Mouse (Mus musculus) left cerebral cortex, postnatal 10 days (tissue): ENCODE data around the gene Acads. TPM values are rescaled to one million over a fixed set of nuclear protein-coding genes. Genes with fewer than 3 reads are reported as not detected.
"Not testable (repeated sequence)": the region's sequence is repeated elsewhere in the genome, so short reads cannot be mapped to it uniquely, and the experiment has no call there.

Source experiments
- DNase-seq, 2 experiments: peaks; one replicate each; pipeline ENCODE4 v3.0.0; 2021 to 2022; ENCODE audit warnings: low spot score in 2 of 2, mixed read lengths in 1 of 2; ENCODE audit errors: extremely low spot score in 1 of 2
- intact Hi-C: fragments of 180-260 bp; cut with DNase I; formaldehyde crosslinking; loops from one replicate; pipeline ENCODE4 v1.15.1; 2025
- total RNA-seq, 2 experiments: library from RNA; stranded (reverse); gene quantifications; 2 replicates each; pipeline ENCODE4 v1.2.3; 2021

Gene Acads
- total RNA-seq, 2 experiments from 2014 or later, result 4.9 to 5.8 TPM

DNA sequence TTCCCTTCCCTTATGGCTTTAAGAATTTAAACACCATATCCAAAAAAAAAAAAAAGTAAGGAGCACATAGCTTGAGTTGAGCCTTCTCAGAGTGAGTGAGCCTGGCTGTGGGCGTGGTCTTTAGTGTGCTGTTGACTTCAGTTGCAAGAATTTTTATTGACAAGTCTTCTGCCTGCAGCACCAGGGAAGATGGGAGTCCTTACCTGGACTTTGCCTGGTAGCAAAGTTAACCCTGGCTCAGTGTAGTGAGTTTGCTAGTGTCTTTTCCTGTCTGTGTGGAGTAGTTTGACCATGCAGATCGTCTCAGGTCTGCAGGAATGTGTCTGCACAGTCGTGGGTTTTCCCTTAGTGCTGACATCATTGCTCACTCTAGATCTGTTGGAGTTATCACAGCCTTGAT lies 28.1 kb downstream of the Acads start:
- intact Hi-C loops, result no loop called here
- no peak for DNase-seq

- intact Hi-C loops, result no loop called here
- DNase-seq, result no peak
Observed at GRCm38 (mm10) chr5:115089592-115090268, 29.4 kb downstream of the Acads start.

- DNase-seq, result no peak
- intact Hi-C loops, result no loop called here
Observed at GRCm38 (mm10) chr5:115085675-115086074, 33.5 kb downstream of the Acads start.

DNA sequence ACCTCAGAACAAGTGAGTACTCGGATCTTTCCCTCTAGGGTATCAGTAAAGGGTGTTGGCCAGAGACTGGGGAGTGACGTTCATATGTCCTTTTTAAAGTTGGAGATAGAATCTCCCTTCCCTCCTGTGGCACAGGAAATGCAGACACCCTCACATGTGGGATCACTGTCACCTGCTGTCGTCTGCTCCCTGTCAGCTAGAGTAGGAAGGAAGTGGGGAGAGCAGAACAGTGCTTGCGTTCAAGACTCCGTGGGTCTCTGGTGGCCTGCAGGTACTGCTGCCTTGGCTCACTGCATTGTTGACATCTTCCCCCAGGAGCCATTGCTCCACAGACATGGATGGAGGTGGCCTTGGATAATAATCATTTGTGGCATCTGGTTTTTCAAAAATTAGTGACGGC lies 35.7 kb downstream of the Acads start:
- intact Hi-C loops, result no loop called here
- DNase-seq, result no peak

DNA sequence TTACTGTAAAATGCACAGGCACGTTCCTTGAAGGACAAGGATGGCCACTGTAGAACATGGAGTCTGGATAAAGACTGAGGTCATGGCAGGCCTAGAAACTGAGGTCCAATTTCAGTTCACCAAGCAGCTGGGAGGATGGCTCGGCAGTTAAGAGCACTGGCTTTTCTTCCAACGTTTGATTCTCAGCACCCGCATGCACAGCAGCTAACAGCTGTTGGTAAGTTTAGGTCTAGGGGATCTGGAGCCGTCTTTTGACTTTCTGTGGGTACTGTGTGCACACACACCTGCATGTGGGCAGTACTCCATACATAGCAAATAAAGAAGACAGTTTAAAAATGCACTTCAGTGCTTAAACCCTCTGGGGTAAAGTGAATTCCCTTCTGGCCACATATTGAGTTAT lies 37.5 kb downstream of the Acads start:
- intact Hi-C loops, result no loop called here

GRCm38 (mm10) chr5:115076144-115076901 lies 42.8 kb downstream of the Acads start:
- intact Hi-C loops, result loop anchor here (1.0 kb wide), 1 partner anchor 97 kb away; no protein-coding TSS in a partner anchor
- DNase-seq, result peak; percentile 36 to 65

More for the DNA sequence above, 37.5 kb downstream of the Acads start:
- DNase-seq, result no peak

DNA sequence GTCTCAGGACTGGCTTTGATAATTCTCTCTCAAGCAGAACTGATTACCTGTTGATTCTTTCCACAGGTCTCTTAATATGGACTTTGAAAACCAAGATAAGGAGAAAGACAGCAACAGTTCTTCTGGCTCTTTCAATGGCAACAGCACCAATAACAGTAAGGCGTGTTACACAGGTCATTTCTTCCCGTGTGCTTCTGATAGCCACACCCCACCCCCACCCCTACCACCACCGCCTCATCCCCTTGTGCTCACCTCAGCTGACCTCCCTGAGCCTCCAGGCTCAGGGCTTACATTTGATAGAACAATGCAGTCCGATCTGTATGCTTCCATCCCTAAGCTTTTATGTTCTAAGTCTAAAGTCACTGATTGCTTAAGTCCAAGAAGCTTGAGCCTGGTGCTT lies 44.4 kb downstream of the Acads start:
- intact Hi-C loops, result no loop called here
- DNase-seq, result no peak

- intact Hi-C loops, DNase-seq: not testable (repeated sequence)
Observed at GRCm38 (mm10) chr5:115073306-115073705, 45.8 kb downstream of the Acads start.

DNA sequence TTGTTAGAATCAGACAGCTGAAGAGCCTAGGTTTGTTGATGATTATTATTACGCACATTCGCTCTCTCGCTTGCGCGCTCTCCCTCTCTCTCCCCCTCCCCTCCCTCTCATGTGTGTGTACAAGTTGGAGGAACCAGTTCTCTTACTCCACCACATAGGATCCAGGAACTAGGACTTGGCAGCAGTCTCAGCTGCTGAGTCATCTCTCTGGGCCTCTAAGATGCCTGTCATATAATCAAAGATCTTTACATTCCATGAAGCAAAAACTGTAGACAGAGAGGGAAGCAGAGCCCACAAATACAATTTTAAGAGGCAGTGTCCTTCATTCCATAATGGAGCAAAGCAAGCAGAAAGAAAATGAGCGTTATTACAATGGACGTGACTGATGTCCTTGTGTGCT lies 47.0 kb downstream of the Acads start:
- intact Hi-C loops, result no loop called here
- peak; percentile 37 to 49 for DNase-seq

DNA sequence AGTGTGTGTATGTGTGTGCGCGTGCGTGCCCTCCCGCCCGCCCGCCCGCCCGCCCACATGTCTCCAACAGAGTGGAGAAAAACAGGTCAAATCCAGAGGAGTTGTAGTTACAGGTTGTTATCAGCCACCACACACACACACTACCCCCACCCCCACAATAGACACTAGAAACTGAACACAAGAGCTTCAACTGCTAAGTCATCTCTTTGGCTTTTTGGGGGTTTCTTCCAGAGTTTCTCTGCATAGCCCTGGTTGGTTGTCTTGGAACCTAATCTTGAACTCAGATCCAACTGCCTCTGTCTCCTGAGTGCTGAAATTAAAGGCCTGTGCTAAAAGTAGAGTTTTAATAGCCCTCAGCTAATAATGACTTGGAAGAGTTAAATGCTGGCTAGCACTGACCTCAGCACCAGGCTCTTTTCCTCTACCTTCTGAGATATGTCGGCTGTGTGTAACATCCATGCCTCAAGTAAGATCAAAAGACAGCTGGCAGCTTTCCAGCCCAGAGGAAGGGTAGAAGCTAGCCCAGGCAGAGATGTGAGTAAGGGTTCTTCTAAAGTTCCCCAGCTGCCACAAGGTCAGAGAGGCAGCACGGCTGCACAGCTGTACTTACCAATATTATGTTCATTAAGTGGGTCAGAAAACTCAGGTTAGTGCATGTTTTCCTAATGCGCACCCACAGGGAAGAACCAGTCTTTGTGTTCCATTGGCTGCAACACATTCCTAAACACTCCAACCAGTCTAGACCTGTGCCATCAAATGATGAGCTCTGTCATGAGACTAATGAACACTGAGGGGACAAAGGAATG lies 47.8 kb downstream of the Acads start:
- intact Hi-C loops, result no loop called here
- DNase-seq, result peak in 1 of 2 experiments; percentile 40

- DNase-seq, result no peak
- intact Hi-C loops, result no loop called here
Observed at GRCm38 (mm10) chr5:115070457-115070856, 48.7 kb downstream of the Acads start.

DNA sequence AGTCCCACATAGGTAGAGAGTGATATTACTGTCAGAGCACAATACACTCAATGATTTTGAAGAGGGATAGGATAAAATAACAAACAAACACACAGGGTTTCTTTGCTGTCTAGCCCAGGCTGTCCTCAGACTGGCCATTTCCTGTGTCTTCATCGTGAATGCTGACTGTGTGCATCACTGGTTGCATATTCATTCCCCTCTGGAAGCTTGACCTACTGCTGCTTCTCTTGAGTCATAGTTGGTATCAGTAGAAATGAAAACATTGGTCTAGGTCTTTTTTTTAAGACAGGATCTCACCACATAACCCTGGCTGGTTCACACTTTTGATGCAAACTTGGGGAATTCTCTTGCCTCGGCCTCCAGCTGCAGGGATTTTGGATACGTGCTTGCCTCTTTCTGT lies 49.5 kb downstream of the Acads start:
- DNase-seq, result no peak
- intact Hi-C loops, result loop anchor here (5.0 kb wide), 1 partner anchor 57 kb away; the partner anchor contains the start of gene Sppl3

GRCm38 (mm10) chr5:115068671-115069421 lies 50.3 kb downstream of the Acads start:
- DNase-seq, result no peak
- intact Hi-C loops, result loop anchor here (5.0 kb wide), 1 partner anchor 57 kb away; the partner anchor contains the start of gene Sppl3

DNA sequence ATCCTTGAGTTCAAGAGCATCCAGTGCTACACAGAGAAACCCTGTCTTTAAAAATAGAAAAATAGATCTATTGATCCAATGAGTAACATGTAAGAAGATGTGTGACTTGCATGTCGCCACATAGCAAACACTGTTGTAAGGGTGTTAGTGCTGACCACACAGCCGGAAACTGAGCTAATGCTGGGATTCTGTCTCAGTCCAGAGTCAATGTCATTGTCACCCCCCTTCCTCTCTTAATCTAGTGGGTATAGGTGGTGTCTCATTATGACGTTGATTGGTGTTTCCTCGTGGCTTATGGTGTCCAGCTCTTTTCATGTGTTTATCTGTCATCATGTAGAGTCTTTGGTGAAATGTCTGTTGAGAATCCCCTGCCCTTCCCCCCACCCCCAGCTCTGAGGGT lies 52.9 kb downstream of the Acads start:
- no peak for DNase-seq
- intact Hi-C loops, result loop anchor here (5.0 kb wide), 1 partner anchor 54 kb away; the partner anchor contains the start of gene Sppl3

- intact Hi-C loops, result no loop called here
- no peak for DNase-seq
Observed at GRCm38 (mm10) chr5:115063391-115063790, 55.8 kb downstream of the Acads start.

DNA sequence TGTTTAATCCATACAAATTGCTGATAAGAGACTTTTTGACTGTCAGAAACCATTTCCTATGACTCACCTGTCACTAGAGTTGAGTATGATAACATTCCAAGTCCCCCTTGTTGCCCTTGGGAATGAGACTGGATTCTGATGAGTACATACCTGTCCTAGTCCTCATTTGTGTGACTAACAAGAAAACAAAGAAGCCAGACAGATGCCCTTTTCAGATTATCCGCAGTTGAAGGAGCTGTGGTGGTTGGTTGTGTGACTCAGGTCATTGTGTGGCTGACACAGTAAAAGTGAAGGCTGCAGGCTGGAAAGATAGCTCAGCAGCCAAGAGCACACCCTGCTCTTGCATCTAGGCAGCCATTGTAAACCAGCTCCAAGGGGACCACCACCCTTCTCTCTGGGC lies 56.6 kb downstream of the Acads start:
- no peak for DNase-seq
- intact Hi-C loops, result no loop called here

GRCm38 (mm10) chr5:115060977-115061376 lies 58.2 kb downstream of the Acads start:
- DNase-seq, result no peak
- intact Hi-C loops, result no loop called here
